Mouse (Mus musculus) E14TG2a.4 (cell line): ENCODE data around the gene Ino80b.
"Not testable (repeated sequence)": the region's sequence is repeated elsewhere in the genome, so short reads cannot be mapped to it uniquely, and the experiment has no call there.

ENCODE experiments used
- H3K27me3 ChIP-seq: 2 replicates; pipeline ENCODE4 v1.6.1; 2014; ENCODE audit warnings: low read length, control low read depth; ENCODE audit not compliant: insufficient read depth
- H3K36me3 ChIP-seq: 2 replicates; pipeline ENCODE4 v1.6.1; 2014; ENCODE audit warnings: low read length, control low read depth; ENCODE audit not compliant: insufficient read depth
- H3K4me1 ChIP-seq: replicated peaks from 2 replicates; pipeline ENCODE4 v1.6.1; 2014; ENCODE audit warnings: low read depth, low read length, control low read depth
- H3K4me3 ChIP-seq: replicated peaks from 2 replicates; pipeline ENCODE4 v1.5.1; 2014; ENCODE audit warnings: mild to moderate bottlenecking, low read length
- H3K9me3 ChIP-seq: 2 replicates; pipeline ENCODE4 v1.6.1; 2014; ENCODE audit warnings: low read length, control low read depth
- CTCF ChIP-seq: conservative IDR thresholded peaks from 2 replicates; pipeline ENCODE4 v1.5.1; 2014; ENCODE audit warnings: low read length
- NANOG ChIP-seq: IDR thresholded peaks from 2 replicates; pipeline ENCODE4 v1.6.1; 2014; ENCODE audit warnings: borderline replicate concordance, low read length, mixed read lengths
- POU5F1 ChIP-seq: IDR thresholded peaks from 2 replicates; pipeline ENCODE4 v1.6.1; 2014; ENCODE audit warnings: low read length, borderline replicate concordance

Ino80b gene

GRCm38 (mm10) chr6:83161921-83162641, 36.9 kb upstream of the Ino80b start:
- TF ChIP-seq CTCF (no peak), POU5F1 (no peak), NANOG (no peak)
- H3K4me3 ChIP-seq = peak overlapping the region; percentile 78
- no peaks in the 10 kb centered on the region for H3K36me3 ChIP-seq
- no peaks in the 10 kb centered on the region for H3K9me3 ChIP-seq
- peaks cover 31% of the 10 kb centered on the region for H3K4me1 ChIP-seq
- H3K27me3 ChIP-seq = peaks cover 43% of the 10 kb centered on the region

GRCm38 (mm10) chr6:83161442-83161841, 36.2 kb upstream of the Ino80b start:
- TF ChIP-seq CTCF (no peak), NANOG (no peak), POU5F1 (no peak)
- H3K4me1 ChIP-seq = peaks cover 30% of the 10 kb centered on the region
- H3K4me3 ChIP-seq = peak overlapping the region; percentile 78
- H3K9me3 ChIP-seq = no peaks in the 10 kb centered on the region
- no peaks in the 10 kb centered on the region for H3K36me3 ChIP-seq
- H3K27me3 ChIP-seq = peaks cover 45% of the 10 kb centered on the region

- TF ChIP-seq CTCF = 0 out of 2 replicates have a peak, but pooled peaks have one; percentile 17
- H3K4me3 ChIP-seq, H3K9me3 ChIP-seq, H3K36me3 ChIP-seq: not testable (repeated sequence)
- H3K27me3 ChIP-seq = peaks cover 64% of the 10 kb centered on the region
- peaks cover 34% of the 10 kb centered on the region for H3K4me1 ChIP-seq
Measured at GRCm38 (mm10) chr6:83159456-83159855, 34.2 kb upstream of the Ino80b start.

- peaks cover 79% of the 10 kb centered on the region for H3K27me3 ChIP-seq
- peaks cover 38% of the 10 kb centered on the region for H3K4me1 ChIP-seq
- no peaks in the 10 kb centered on the region for H3K9me3 ChIP-seq
- H3K36me3 ChIP-seq = no peaks in the 10 kb centered on the region; the same call in none of the 2 replicates
- peak within 1 kb of the TSS; percentile 72 for H3K4me3 ChIP-seq
- TF ChIP-seq NANOG = no peak
Measured at GRCm38 (mm10) chr6:83156259-83156684, 31.0 kb upstream of the Ino80b start, which contains the start of the genes Wdr54 and 1700003E16Rik. TSS of gene Wdr54 (minus strand) at chr6:83156397. TSS of gene 1700003E16Rik (plus strand) at chr6:83156404.

- Histone ChIP-seq H3K27me3 (peaks cover 74% of the 10 kb centered on the region), H3K4me3 (peak overlapping the region; percentile 72), H3K9me3 (no peaks in the 10 kb centered on the region), H3K36me3 (no peaks in the 10 kb centered on the region; the same call in none of the 2 replicates), H3K4me1 (peaks cover 39% of the 10 kb centered on the region)
- TF ChIP-seq POU5F1 (no peak), CTCF (no peak), NANOG (no peak)
Measured at GRCm38 (mm10) chr6:83155552-83156238, 30.5 kb upstream of the Ino80b start.

- peaks cover 46% of the 10 kb centered on the region for H3K4me1 ChIP-seq
- no peak overlapping the region for H3K4me3 ChIP-seq
- peaks cover 61% of the 10 kb centered on the region for H3K27me3 ChIP-seq
- TF ChIP-seq NANOG (no peak), CTCF (no peak), POU5F1 (no peak)
- H3K9me3 ChIP-seq = no peaks in the 10 kb centered on the region
- peaks cover 6% of the 10 kb centered on the region for H3K36me3 ChIP-seq
Measured at GRCm38 (mm10) chr6:83153485-83153884, 28.3 kb upstream of the Ino80b start.

GRCm38 (mm10) chr6:83153038-83153437, 27.8 kb upstream of the Ino80b start:
- H3K4me3 ChIP-seq = no peak overlapping the region
- no peaks in the 10 kb centered on the region for H3K9me3 ChIP-seq
- H3K36me3 ChIP-seq = peaks cover 6% of the 10 kb centered on the region
- H3K4me1 ChIP-seq = peaks cover 46% of the 10 kb centered on the region
- TF ChIP-seq POU5F1 = no peak
- TF ChIP-seq NANOG = no peak
- TF ChIP-seq CTCF = no peak
- peaks cover 63% of the 10 kb centered on the region for H3K27me3 ChIP-seq

GRCm38 (mm10) chr6:83151721-83152120, 26.5 kb upstream of the Ino80b start:
- Histone ChIP-seq H3K4me1 (peaks cover 58% of the 10 kb centered on the region), H3K4me3 (no peak overlapping the region), H3K36me3 (peaks cover 6% of the 10 kb centered on the region), H3K9me3 (no peaks in the 10 kb centered on the region), H3K27me3 (peaks cover 65% of the 10 kb centered on the region)
- no peak for TF ChIP-seq NANOG
- TF ChIP-seq CTCF = no peak
- TF ChIP-seq POU5F1 = no peak
